Comparison of ENCODE assay signal across 9 mouse cellular contexts in genomic region chr9:15681855-15682466, GRCm38 (mm10). TPM values are rescaled to one million over a fixed set of nuclear protein-coding genes. Genes with fewer than 3 reads are reported as not detected.
DNase-seq lines count a peak whose midpoint lies in the region; ATAC-seq and TF ChIP-seq lines count a peak whose summit lies in the region.
"Had no signal": no experiment of that assay in that cellular context is flagged by ENCODE, and none has a peak within 500 bp of the region (broad histone marks: within the 10 kb centered on the region; RNA-seq: fewer than 3 reads in every experiment).

No protein-coding gene starts in this region.

- H3K36me3 ChIP-seq in E14TG2a.4 (ENCODE audit: insufficient read depth, low read length), result no peaks in the 10 kb centered on the region
- H3K36me3 ChIP-seq in forebrain, embryonic 14.5 days (ENCODE audit: control insufficient read depth, insufficient read depth, low read length), result no peaks in the 10 kb centered on the region
- H3K36me3 ChIP-seq in heart, postnatal 0 days (replicated peaks; ENCODE audit: control insufficient read depth, insufficient read depth, low read length), result no peaks in the 10 kb centered on the region
- no peaks in the 10 kb centered on the region for H3K36me3 ChIP-seq in liver, embryonic 14.5 days (replicated peaks; ENCODE audit: control insufficient read depth, insufficient read depth, low read depth)

- no peaks in the 10 kb centered on the region for H3K27me3 ChIP-seq in E14TG2a.4 (ENCODE audit: insufficient read depth, low read length)
- H3K27me3 ChIP-seq in forebrain, embryonic 14.5 days (replicated peaks; ENCODE audit: control insufficient read depth, insufficient read depth, low read length), result no peaks in the 10 kb centered on the region
- H3K27me3 ChIP-seq in heart, postnatal 0 days (ENCODE audit: control insufficient read depth, insufficient read depth, low read length), result no peaks in the 10 kb centered on the region
- no peaks in the 10 kb centered on the region for H3K27me3 ChIP-seq in liver, embryonic 14.5 days (ENCODE audit: control insufficient read depth, insufficient read depth, low read length)

- H3K9me3 ChIP-seq in E14TG2a.4 (ENCODE audit: low read length), result no peaks in the 10 kb centered on the region
- no peaks in the 10 kb centered on the region for H3K9me3 ChIP-seq in forebrain, embryonic 14.5 days (replicated peaks; ENCODE audit: control insufficient read depth, low read length)
- no peaks in the 10 kb centered on the region for H3K9me3 ChIP-seq in heart, postnatal 0 days (replicated peaks; ENCODE audit: control insufficient read depth, low read length)
- H3K9me3 ChIP-seq in liver, embryonic 14.5 days (ENCODE audit: control insufficient read depth, low read length), result no peaks in the 10 kb centered on the region

- no peak for TF ChIP-seq EP300 in heart, postnatal 0 days (IDR thresholded peaks at IDR 0.05; ENCODE audit: low read depth)
- no peak for TF ChIP-seq EP300 in liver, embryonic 14.5 days (IDR thresholded peaks at IDR 0.05; ENCODE audit: low read depth)

- no peak overlapping the region for H3K9ac ChIP-seq in forebrain, embryonic 14.5 days (ENCODE audit: low read length)
- H3K9ac ChIP-seq in heart, postnatal 0 days (replicated peaks; ENCODE audit: low read depth, low read length), result no peak overlapping the region
- H3K9ac ChIP-seq in liver, embryonic 14.5 days (replicated peaks), result no peak overlapping the region

- H3K4me2 ChIP-seq in forebrain, embryonic 14.5 days (ENCODE audit: low read length), result no peak overlapping the region
- no peak overlapping the region for H3K4me2 ChIP-seq in heart, postnatal 0 days (ENCODE audit: low read depth, low read length)
- no peak overlapping the region for H3K4me2 ChIP-seq in liver, embryonic 14.5 days (ENCODE audit: low read depth)

- H3K4me3 ChIP-seq in E14TG2a.4 (replicated peaks; ENCODE audit: low read length), result no peak overlapping the region
- H3K4me3 ChIP-seq in forebrain, embryonic 14.5 days (ENCODE audit: low read depth, low read length), result no peak overlapping the region
- H3K4me3 ChIP-seq in heart, postnatal 0 days (ENCODE audit: low read depth, low read length), result no peak overlapping the region
- H3K4me3 ChIP-seq in liver, embryonic 14.5 days (ENCODE audit: insufficient read depth in 1 of 2, low read depth in 2 of 2, low read length in 2 of 2), result no peak overlapping the region
- H3K4me3 ChIP-seq: erythroblast, embryonic 14.5 days had no signal

- 51% methylated on average over 2 of the region's 2 CpGs for whole genome bisulfite sequencing in forebrain, embryonic 14.5 days
- 27% methylated on average over 2 of the region's 2 CpGs for WGBS in heart, postnatal 0 days
- 40% methylated on average over 2 of the region's 2 CpGs for WGBS in liver, embryonic 14.5 days (ENCODE audit: insufficient replicate concordance)

- DNase-seq in forebrain, embryonic 14.5 days (ENCODE audit: low spot score), result peak; percentile 87
- peak; percentile 66 for DNase-seq in heart, postnatal 0 days (ENCODE audit: low spot score)
- DNase-seq in kidney, postnatal 25 days, result peak; percentile 90 to 91
- DNase-seq in liver, embryonic 14.5 days (ENCODE audit: low read depth in 3 of 3, low spot score in 3 of 3), result peak in 1 of 3 experiments; percentile 10
- DNase-seq in ovary, adult 18-20 months (ENCODE audit: low spot score), result peak; percentile 46
- DNase-seq in thymus, postnatal 14 days, result peak; percentile 58

- no peak overlapping the region for H3K27ac ChIP-seq in forebrain, embryonic 14.5 days (ENCODE audit: low read depth, low read length)
- no peak overlapping the region for H3K27ac ChIP-seq in heart, postnatal 0 days (ENCODE audit: low read depth)
- no peak overlapping the region for H3K27ac ChIP-seq in liver, embryonic 14.5 days

- peak; percentile 54; the same call in 1 of the 2 replicates for ATAC-seq in cerebellum, adult (ENCODE audit: insufficient number of reproducible peaks, low FRiP score, low TSS enrichment)
- peak; percentile 89 for ATAC-seq in forebrain, embryonic 14.5 days
- peak; percentile 85 for ATAC-seq in heart, postnatal 0 days (ENCODE audit: insufficient read depth, low read depth)
- no peak for ATAC-seq in liver, embryonic 14.5 days (ENCODE audit: insufficient read depth)

- peak; percentile 17; the same call in 1 of the 2 replicates for TF ChIP-seq CTCF in E14TG2a.4 (conservative IDR thresholded peaks at IDR 0.05; ENCODE audit: low read length)
- peak; percentile 98 for TF ChIP-seq CTCF in heart, postnatal 0 days (IDR thresholded peaks at IDR 0.05; ENCODE audit: low read depth)
- peak; percentile 70 for TF ChIP-seq CTCF in liver, embryonic 14.5 days (IDR thresholded peaks at IDR 0.05; ENCODE audit: low read depth)

- no peaks in the 10 kb centered on the region for H3K4me1 ChIP-seq in E14TG2a.4 (replicated peaks; ENCODE audit: low read depth, low read length)
- H3K4me1 ChIP-seq in forebrain, embryonic 14.5 days (ENCODE audit: control insufficient read depth, insufficient read depth, low read length), result no peaks in the 10 kb centered on the region
- no peaks in the 10 kb centered on the region for H3K4me1 ChIP-seq in heart, postnatal 0 days (ENCODE audit: control insufficient read depth, insufficient read depth)
- no peaks in the 10 kb centered on the region for H3K4me1 ChIP-seq in liver, embryonic 14.5 days (replicated peaks; ENCODE audit: control insufficient read depth in 2 of 2, insufficient read depth in 2 of 2, low read length in 1 of 2)

RNA-seq across cellular contexts. Expression of gene Slc36a4, which starts 27.6 kb away (rescaled TPM):
- polyA plus RNA-seq in forebrain, embryonic 14.5 days (2014; fragmentation: Nextera tagmentation; extraction: Ambion mirVana), result 34.7 and 42.0 TPM in 2 replicates
- 10.5 and 12.2 TPM in 2 replicates for total RNA-seq in heart, postnatal 0 days (2014; rRNA removed; ENCODE audit: low replicate concordance)
- polyA plus RNA-seq in heart, postnatal 0 days (2015; fragmentation: Nextera tagmentation; extraction: Ambion mirVana), result 4.6 and 5.8 TPM in 2 replicates
- polyA plus RNA-seq in liver, embryonic 14.5 days (2012; rRNA removed), result 0.61 and 0.66 TPM in 2 replicates
- polyA plus RNA-seq in liver, embryonic 14.5 days (2014; fragmentation: Nextera tagmentation; extraction: Ambion mirVana), result 1.6 and 1.8 TPM in 2 replicates

RNA-seq across cellular contexts. Expression of gene Deup1, which starts 54.2 kb away (rescaled TPM):
- 2.0 and 2.2 TPM in 2 replicates for polyA plus RNA-seq in forebrain, embryonic 14.5 days (2014; fragmentation: Nextera tagmentation; extraction: Ambion mirVana)
- 0.15 TPM in 1 of 2 replicates, not detected in the other for total RNA-seq in heart, postnatal 0 days (2014; rRNA removed; ENCODE audit: low replicate concordance)
- polyA plus RNA-seq in heart, postnatal 0 days (2015; fragmentation: Nextera tagmentation; extraction: Ambion mirVana), result 0.15 and 0.37 TPM in 2 replicates
- polyA plus RNA-seq in liver, embryonic 14.5 days (2012; rRNA removed), result 0.02 and 0.03 TPM in 2 replicates
- not detected in 2 replicates for polyA plus RNA-seq in liver, embryonic 14.5 days (2014; fragmentation: Nextera tagmentation; extraction: Ambion mirVana)

Comparison
In these comparisons a context has a peak if more than half of its experiments do, and no peak if none do; other contexts are left out.
1. CTCF ChIP-seq: peak in every context shown above with its lines; median percentile 98 in heart, postnatal 0 days; 70 in liver, embryonic 14.5 days; 17 in E14TG2a.4.